Mouse (Mus musculus) induced T-regulatory cell, adult 2 months (primary cell): ENCODE measurements around the gene Unkl.
"Not testable (repeated sequence)": the region's sequence is repeated elsewhere in the genome, so short reads cannot be mapped to it uniquely, and the experiment has no call there.

Experiments used
- DNase-seq: peaks from one replicate; pipeline ENCODE4 v3.0.0-alpha.2; 2012; ENCODE audit warnings: low read depth

Unkl gene

DNA sequence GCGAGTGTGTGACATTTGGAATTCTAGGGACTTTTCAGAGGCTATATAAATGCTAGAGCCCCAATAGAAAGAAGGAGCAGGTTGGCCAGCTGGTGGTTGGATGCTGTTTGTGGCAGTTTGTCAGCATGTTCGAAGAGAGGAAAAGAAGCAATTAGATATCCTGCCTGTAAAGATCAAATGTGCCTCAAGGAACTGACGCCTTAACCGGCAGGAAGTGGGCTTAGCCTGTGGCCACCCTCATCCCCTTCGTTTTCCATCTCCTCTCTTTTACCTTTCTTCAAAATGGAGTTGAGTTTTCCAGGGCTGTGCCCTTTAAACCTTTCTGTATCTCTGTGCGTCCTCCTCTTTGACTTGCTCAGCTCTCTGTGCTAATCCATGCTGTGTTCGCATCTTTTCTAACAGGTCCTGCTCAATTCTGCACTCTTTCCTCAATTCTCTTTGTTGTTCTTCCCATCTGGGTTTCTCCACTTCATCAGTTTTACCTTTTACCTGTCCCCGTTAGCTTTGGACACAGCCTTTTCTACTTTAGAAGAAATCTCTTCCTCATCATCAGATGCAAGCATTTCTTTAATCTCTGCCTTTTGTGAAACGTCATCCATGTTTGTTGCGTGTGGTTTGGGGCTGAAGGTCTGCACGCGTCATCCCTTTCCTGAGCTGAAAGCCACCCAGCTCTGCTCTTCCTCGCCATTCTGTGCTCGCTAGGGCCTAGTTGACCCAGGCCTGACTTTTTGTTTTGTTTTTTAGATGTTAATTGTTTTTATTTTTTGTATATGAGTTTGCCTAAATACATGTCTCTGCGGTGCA, 31.5 kb downstream of the Unkl start:
- peak; percentile 77 for DNase-seq

DNA sequence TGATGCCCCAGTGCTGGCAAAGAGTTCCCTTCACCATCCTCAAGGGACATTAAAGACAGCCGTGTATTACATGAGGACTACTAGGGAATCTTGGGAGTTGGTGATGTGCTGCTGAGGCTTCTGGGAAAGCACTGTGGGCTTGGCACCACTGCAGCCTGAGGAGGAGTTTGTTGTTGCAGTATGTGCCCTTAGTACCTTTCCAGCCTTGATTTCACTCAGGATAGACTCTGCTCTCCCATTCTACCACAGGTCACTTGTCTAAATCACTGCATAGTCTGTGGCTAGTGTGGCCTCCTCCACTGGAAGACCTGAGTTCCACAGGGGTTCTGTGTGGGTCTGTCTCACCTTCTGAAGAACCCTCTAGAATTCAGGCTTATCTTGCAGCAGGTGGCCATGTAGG, 32.5 kb downstream of the Unkl start:
- DNase-seq = peak; percentile 28

DNA sequence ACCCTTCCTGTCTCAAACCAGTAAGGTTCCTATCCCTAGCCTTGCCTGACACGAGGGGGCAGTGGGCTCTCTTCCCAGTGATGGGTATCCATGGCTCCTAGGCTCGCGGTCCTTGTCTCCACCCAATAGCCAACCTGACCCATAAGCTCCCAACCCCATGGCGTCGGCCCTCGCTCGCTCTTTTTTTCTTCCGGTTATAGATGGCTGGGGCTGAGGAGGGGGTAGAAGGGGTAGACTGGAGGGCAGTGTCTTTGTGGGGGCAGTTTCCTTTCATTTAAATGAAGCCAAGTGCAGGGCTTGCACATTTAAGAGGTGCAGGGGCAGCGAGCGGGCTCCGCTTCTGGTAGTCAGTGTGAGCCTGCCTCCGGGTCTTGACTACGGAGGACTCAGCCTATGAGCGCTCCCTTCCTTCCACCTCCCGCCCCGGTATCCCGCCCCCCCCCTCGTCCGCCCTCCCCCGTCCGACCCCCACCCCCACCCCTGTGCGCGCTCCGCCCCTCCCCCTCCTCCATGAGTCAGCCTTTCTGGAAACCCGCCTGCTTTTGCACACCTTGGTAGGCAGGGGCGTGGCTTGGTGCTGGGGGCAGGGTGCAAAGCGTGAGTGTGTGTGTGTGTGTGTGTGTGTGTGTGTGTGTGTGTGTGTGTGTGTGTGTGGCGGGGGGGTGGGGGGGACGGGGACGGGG, 33.8 kb downstream of the Unkl start:
- DNase-seq = peak; percentile 93

DNA sequence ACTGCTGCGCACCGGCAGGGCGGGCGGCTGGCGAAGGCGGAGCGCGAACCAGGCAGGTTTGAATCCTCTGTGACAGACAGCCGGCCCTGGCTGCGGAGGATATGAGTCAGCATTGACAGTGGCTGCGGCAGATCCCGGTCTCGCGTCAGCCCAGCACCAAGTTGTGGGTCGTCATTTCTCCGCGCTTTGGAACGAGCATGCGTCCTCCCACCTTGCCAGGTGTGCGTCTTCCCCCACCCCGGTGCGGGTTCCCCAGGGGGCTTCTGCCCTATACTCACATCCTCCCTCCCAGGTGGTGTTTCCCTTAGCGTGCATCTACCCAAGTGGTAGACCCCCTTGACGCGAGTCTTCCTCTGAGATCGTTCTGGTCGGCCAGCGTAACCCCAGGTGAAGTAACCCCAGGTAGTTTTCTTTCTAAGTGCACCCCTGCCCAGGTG, 34.3 kb downstream of the Unkl start:
- DNase-seq = not testable (repeated sequence)

DNA sequence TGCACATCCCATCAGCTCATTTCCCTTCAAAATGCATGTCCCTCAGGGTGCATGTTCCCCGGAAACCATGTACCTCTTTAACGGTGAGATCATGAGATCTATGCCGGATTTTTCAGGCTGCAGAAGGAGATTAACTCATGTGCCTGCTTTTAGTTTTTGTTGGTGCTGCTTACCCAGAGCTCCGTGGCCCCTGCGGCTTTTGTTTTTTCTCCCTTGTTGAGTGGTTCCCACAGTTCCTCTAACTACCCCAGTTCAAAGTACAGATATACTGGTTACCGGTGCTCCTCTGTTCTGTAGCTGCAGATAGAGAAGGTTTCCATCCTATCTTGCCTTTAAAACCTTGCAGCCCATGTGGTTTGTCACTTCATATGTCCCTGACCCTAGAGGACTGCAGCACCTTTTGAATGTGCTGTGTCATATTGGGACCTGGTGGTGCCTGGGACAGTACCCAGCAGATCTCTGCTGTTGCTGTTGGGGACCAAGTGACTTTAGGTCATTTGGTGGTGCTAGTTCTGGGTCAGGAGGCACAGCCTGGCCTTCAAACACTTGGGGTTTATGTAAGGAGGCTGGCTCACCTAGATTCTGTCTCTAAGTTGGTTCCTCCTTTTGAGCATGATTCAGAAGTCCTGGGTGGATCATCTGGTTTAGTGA, 34.9 kb downstream of the Unkl start:
- DNase-seq = peak; percentile 77

DNA sequence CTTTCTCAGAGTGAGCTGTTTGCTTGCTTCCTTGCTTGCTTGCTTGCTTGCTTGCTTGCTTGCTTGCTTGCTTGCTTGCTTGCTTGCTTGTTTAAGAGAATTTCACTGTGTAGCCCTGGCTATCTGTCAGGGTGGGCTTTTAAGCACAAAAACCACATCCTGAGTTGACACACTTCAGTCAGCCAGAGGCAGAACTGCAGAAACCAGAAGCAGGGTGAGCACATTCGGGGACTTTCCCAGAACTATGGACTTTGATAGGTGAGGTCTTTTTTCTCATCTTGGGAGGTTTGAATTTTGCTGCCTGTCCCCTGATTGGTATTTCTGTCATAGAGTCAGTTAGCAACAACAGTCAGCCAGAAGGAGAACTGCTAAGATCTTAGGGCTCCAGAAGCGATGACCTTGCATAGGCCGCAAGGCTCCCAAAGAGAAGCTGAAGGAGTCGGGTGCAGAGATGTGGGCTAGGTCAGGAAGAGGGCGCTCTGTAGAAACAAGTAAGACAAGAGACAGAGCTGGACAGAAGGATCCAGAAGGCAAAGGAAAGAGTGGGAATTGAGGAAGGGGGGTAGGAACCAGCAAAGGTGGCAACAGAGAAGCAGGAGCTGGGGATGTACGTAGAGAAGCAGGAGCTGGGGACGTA, 36.5 kb downstream of the Unkl start:
- peak; percentile 93 for DNase-seq

DNA sequence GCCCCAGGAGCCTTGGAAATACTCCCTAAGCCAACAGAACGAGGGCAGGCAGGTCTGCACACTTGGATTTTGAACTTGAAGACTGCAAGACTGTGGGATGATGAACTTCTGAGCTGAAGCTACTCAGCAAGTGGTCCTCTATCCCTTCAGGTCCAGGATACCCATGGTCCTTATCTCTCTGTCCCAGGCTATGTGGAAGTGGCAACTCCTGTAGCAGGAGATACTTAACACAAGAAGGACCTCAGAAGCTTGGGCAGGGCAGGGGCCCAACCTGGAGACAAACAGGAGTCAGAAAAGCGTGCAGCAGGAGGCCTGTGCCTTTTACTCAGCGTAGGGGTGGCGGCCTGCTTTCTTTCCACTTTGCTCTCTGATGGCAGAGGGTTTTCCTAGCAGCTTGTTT, 37.5 kb downstream of the Unkl start:
- peak; percentile 29 for DNase-seq

DNA sequence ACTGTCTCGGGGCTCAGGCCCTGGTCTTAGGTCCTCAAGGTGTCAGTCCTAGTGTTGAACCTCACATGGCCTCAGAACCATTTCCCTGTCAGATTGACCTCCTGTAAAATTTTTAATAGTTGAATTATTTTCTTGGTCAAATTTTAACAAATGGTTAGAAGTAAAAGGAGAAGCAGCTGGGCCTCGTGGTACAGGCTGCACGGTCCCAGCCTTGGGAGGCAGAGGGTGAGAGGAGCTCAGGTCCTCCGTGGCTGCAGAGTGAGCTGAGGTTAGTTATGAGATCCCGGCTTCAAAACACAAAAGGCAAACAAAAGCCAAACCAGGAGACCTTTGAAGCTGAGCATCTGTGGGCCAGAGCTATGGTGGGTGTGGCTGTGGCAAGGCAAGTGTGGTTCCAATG, 39.8 kb downstream of the Unkl start:
- DNase-seq = no peak

DNA sequence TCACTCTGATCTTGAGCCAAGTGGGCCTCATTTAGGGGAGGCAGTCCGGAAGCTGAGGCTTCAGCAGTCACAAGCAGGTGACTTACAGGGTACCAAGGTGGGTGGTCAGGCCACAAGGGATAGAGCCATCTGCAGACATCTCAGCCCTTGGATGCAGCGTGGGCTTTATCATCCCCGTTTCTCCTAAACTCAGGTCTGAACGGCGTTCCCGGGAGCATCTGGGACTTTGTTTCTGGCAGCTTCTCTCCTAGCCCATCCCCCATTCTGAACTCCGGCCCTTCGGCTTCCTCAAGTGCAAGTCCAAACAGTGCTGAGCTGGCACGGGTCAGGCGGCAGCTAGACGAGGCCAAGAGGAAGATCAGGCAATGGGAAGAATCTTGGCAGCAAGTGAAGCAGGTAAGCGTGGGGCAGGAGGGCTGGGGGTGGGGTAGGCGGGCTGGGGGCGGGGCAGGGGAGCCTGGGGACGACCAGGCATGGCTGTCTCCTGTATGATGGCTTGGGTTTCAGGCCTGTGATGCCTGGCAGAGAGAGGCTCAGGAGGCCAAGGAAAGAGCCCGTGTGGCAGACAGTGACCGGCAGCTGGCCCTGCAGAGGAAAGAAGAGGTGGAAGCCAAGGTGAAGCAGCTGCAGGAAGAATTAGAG, 41.9 kb downstream of the Unkl start:
- DNase-seq = not testable (repeated sequence)

DNA sequence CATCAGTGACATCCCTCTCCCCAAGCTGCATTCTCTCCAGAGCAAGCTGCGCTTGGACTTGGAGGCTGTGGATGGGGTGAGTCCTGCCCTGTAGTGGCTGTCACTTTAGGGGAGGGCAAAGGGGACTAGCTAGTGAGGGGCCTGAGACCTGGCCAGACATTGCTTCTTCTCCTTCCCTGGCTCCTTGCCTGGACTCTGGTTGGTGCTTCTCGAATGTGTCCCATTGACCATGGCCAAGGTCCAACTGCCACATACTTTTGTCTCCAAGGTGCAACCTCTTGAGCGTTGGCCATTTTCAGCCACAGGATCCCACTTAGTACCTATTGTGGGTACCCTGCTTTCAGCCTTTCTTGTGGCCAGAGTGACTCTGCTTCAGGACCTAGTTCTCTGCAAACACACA, 42.5 kb downstream of the Unkl start:
- no peak for DNase-seq

DNA sequence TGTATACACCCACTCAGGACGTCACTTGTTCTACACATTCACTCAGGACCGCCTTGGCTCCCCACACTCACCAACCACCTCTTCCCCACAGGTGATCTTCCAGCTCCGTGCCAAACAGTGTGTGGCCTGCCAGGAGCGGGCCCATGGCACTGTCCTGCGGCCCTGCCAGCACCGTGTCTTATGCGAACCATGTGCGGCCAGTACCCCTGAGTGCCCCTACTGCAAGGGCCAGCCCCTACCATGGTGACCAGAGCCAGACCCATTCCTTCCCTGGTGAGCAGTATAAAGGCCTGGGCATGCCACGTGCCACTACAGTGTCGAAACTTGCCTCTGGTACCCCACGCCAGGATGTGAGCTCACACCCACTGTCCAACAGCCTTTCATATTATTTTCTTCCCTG, 43.4 kb downstream of the Unkl start:
- not testable (repeated sequence) for DNase-seq

DNA sequence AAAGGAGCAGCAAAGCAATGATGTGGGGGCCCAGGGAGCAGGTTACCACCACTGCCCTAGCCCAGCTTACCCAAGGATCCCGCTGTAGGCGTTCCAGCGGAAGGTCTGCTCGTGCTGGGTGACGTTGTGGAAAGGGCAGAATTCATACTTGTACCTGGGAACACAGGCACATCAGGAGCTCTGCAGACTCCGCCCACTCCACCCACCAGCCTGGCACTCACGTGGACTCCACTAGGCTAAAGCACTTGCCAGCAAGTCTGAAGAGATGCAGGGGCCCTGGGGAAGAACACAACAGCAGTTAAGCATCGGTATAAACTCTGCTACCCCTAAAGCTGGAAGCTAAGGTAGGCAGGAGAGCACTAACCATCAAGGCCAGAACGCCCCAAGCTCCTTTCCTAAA, 47.4 kb downstream of the Unkl start:
- DNase-seq = no peak

DNA sequence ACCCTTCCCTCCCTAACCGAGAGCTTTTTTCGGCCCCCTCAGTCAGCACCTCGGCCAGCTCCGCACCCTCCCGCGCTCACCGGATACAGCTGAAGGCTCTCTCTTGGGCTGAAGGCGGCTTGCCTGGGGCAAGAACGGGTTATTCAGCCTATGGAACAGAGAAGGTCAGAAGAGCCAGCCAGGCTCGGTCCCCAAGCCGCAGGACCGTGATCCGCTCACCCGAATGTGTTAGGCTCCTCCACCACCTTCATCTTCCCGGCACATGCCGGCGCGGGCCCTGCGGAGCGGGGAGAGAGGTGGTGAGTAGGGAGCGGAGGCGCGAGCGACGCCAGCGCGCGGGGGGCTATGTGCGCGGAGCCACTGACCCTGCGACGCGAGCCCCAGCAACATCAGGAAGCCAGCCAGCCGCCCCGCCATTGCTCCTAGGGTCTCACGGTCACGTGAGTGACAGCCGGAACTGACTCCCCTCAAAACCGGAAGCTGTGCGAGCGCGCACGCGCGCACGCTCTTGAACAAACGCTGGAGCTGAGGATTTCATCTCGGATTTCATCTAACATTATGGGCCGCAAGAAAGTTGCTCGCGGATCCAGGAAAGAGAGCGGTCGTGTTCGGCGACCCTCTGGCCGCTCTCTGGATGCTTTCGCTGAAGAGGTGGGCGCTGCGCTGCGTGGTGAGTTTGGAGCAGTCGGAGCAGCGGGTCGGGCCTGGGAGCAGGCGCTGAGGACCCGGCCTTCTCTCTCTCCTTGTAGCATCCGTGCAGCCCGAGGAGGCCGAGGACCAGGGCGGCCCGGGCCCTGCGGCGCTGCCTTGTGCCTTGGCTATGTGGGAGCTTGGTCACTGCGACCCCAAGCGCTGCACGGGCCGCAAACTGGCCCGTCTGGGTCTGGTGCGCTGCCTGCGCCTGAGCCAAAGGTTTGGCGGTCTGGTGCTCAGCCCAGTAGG, 51.8 kb downstream of the Unkl start, which contains the start of the genes Gnptg and Tsr3:
Gnptg (minus strand) TSS at position 430 of the 942 bp plus-strand sequence.
Tsr3 (plus strand) TSS at position 476 of the 942 bp plus-strand sequence.
- DNase-seq = peak; percentile 94

DNA sequence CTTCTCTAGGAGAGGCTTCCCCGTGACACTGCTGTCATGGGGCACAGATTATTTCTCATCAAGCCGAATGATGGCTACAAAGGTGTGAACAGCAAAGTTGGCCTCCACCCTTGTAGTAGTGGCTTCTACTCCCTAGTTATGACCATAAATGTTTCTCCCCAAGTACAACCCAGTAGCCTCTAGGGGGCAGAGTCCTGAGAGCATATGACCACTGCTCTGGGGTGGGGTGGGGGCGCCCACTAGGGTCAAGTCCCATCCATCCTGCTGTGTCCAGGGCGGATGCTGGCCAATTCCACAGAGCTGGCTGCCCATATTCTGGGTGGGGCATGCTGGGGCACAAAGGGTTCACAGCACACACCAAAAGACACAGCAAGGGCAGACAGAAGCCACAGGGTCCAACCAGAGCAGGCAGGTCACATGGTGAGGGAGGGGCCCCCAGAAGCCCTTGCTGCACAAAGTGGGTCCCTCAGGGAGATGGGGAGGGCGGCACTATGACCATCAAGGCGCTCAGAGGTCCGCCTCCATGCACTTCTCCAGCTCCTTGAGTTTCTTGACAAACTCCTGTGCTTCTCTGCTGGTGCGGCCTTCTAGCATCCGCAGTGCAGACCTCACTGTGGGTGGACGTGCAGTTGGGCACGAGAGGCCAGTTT, 55.1 kb downstream of the Unkl start:
- DNase-seq = no peak

DNA sequence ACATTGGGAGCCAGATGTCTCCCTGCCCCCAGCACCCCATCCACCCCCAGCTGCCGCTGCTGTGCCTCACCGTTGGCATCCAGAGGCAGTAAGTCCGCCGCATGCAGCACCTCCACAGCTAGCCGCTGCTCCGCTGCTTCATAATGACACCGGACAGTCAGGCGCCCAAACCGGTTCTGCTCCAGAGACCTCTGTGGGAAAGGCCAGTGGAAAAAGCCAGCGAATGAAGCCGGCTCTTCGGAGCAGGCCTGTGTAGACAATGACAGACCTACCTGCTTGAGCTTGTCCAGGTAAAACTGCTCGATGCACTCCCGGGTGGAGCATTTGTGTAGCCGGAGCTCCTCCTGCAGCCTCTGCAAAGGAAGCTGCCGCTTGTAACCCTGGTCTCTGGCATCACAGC, 56.0 kb downstream of the Unkl start:
- DNase-seq = no peak

DNA sequence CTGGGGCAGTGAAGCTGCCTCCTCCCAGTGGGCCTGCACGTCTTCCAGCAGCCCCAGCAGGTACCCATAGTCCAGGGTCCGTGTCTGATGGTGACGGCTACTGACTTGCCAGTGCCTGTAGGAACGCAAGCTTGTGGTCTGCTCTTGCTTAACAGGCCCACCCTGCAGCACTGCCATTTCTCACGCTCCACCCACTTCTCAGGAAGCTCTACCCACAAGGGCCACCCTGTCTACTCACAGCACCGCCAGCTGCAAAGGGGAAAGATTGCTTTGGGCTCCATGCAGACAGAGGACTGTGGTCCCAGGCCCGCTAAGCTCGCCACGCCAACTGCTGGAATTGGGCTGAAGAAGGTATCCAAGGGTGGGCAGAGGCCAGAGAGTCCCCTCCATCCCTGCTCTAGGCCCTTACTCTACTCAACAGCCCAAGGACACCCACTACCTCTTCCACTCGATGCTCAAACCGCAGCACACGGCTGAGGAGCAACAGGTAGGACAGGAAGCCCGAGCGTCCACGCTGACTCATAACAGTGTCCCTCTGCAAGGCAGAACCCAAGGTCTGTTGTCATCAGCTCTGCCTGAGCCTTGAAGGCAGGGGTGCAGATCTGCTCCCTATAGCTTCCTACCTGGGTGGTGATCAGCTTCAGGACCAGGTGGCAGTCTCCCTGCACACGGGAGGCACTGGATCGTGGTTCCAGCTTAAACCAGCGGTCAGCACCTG, 60.0 kb downstream of the Unkl start:
- peak; percentile 78 for DNase-seq

DNA sequence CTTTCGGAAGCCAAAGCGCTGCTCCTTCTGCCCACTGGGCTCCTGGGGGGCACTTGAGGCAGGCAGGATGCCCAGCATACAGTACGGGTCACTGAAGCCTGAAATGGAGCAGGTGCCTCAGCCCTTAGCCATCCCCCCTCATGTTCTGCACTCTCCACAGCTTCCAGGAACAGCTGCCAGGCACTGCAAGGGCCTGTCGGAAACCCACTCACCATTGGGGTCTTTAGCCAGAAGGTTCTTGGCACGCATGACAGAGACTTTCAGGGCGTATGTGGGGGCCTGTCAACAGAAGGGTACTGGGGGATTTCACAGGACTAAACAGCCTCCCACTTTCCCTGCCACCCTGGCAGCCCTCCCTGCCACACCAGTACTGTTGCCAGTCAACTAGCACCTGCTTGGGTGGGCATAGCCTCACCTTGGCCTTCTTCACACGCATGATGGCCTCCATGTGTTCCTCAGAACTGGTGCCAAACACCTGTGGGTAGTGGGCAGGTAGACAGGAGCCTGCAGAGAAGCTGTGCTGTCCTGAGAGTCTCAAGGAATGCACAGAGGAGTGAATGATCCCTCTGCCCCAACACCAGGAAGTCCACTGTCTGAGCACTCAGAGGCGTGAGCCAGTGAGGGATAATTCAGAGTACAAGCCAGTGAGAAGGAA, 62.1 kb downstream of the Unkl start:
- DNase-seq = no peak

DNA sequence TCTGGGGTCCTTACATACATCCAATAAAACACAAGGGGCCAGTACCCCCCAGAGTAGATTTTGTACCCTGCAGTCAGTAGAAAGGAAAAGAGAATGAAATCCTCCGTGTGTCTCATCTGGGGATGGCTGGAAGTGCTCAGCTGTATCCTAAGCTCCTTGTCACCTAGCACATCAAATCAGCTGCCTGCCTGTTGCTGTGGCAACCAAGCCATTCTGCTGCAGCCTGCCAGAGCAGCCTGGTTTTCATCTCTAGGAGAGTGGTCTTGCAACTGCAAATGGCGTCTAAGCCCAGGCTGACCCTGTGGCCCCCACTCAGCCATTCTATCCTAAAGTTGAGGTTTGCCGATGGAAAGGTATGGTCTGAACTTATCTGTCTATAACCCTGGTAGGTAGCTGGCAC, 64.4 kb downstream of the Unkl start:
- no peak for DNase-seq

DNA sequence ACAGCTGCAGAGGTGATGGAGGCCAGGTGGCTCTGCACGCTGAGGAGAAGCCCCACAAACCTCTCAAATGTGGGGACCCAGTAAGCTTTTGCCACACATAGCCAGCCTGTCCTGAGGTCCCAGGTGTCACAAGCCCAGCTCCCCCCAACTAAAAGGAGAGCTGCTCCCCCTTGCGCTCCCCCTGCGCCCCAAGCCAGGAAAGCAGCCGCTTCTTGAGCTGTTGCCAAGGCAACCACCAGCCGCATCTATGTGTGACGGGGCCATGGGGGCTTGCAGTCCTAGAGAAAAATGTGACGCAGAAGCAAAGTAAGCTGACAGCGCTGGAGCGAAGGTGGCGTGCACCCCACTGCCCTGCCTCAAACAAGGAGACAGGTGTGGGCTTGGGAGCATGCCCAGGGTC, 65.6 kb downstream of the Unkl start:
- no peak for DNase-seq
